Mouse (Mus musculus) embryonic fibroblast, embryonic 13.5 days (primary cell): Measurements from ENCODE around the gene Zfp300.
A peak's percentile ranks its signal among the peaks of the same experiment; 100 is the strongest.

ENCODE experiments used
- CTCF ChIP-seq: IDR thresholded peaks from 2 replicates; pipeline ENCODE4 v1.5.1; 2011; ENCODE audit warnings: mild to moderate bottlenecking, control low read depth, low read length, moderate library complexity, borderline replicate concordance; ENCODE audit not compliant: insufficient read depth
- POLR2A ChIP-seq: IDR thresholded peaks from 2 replicates; pipeline ENCODE4 v1.6.1; 2011; ENCODE audit warnings: low read depth, mild to moderate bottlenecking, control low read depth, low read length, moderate library complexity

GRCm38 (mm10) chrX:21089867-21090239 lies 526 bp upstream of the Zfp300 start:
- TF ChIP-seq CTCF: no peak
- peak; percentile 44; the same call in 1 of the 2 replicates for TF ChIP-seq POLR2A
